Mouse (Mus musculus) CH12.LX (cell line): Measurements from ENCODE around the gene Cpt1b. TPM values are rescaled to one million over a fixed set of nuclear protein-coding genes. Genes with fewer than 3 reads are reported as not detected.

Experiments
- DNase-seq: peaks from one replicate; pipeline ENCODE4 v3.0.0-alpha.2; 2013; ENCODE audit errors: extremely low read depth
- H3K27ac ChIP-seq: 2 replicates; pipeline ENCODE4 v1.5.1; 2012; ENCODE audit warnings: low read depth, mild to moderate bottlenecking, control low read depth, moderate library complexity; ENCODE audit not compliant: insufficient read depth
- H3K27me3 ChIP-seq: replicated peaks from 2 replicates; pipeline ENCODE3; 2012; ENCODE audit warnings: inconsistent platforms
- H3K36me3 ChIP-seq, 2 experiments: replicated peaks in 1 of 2; 2 replicates each; pipeline versions ENCODE3 to v1.6.1; 2012; ENCODE audit warnings: inconsistent platforms in 1 of 2, low read length in 1 of 2, mild to moderate bottlenecking in 1 of 2, mixed read lengths in 1 of 2, moderate library complexity in 1 of 2; ENCODE audit not compliant: control insufficient read depth in 1 of 2, insufficient read depth in 1 of 2
- H3K4me1 ChIP-seq, 2 experiments: 2 replicates each; pipeline ENCODE4 v1.6.1; 2012; ENCODE audit warnings: inconsistent platforms in 1 of 2, moderate library complexity in 1 of 2; ENCODE audit not compliant: insufficient read depth in 2 of 2, control insufficient read depth in 1 of 2
- H3K4me2 ChIP-seq: 2 replicates; pipeline ENCODE4 v1.6.1; 2012; ENCODE audit warnings: low read depth, mild to moderate bottlenecking, control low read depth; ENCODE audit not compliant: poor library complexity, insufficient read depth, severe bottlenecking
- H3K4me3 ChIP-seq, 3 experiments: fragments of 150-350 bp in 1 of 3; sonication (generic) in 1 of 3; replicated peaks in 1 of 3; 2 replicates each; pipeline versions ENCODE3 to v1.5.1; 2011 to 2012; ENCODE audit warnings: low read depth in 2 of 3, low read length in 2 of 3, mild to moderate bottlenecking in 2 of 3, moderate library complexity in 2 of 3, control low read depth in 1 of 3, improper control_type of control experiment in 1 of 3, inconsistent platforms in 1 of 3, mixed read lengths in 1 of 3; ENCODE audit not compliant: poor library complexity in 1 of 3
- H3K79me2 ChIP-seq: replicated peaks from 2 replicates; pipeline ENCODE4 v1.6.1; 2012; ENCODE audit warnings: mild to moderate bottlenecking, moderate library complexity; ENCODE audit not compliant: control insufficient read depth, poor library complexity, insufficient read depth, severe bottlenecking; ENCODE audit errors: extremely low read depth
- H3K9ac ChIP-seq: 2 replicates; pipeline ENCODE4 v1.6.1; 2012; ENCODE audit warnings: low read depth, mild to moderate bottlenecking, control low read depth, moderate library complexity; ENCODE audit not compliant: insufficient read depth
- H3K9me3 ChIP-seq: replicated peaks from 2 replicates; pipeline ENCODE3; 2012; ENCODE audit warnings: low read length, inconsistent platforms, mixed read lengths
- BHLHE40 ChIP-seq: IDR thresholded peaks from 2 replicates; pipeline ENCODE4 v1.6.1; 2011; ENCODE audit warnings: mild to moderate bottlenecking, low read depth, low read length, improper control_type of control experiment
- CHD1 ChIP-seq: IDR thresholded peaks from 2 replicates; pipeline ENCODE4 v1.6.1; 2012; ENCODE audit warnings: low read depth, low read length, improper control_type of control experiment, inconsistent platforms
- CHD2 ChIP-seq: IDR thresholded peaks from 2 replicates; pipeline ENCODE4 v1.6.1; 2011; ENCODE audit warnings: low read length, improper control_type of control experiment
- CTCF ChIP-seq, 2 experiments: IDR thresholded peaks in 1 of 2; conservative IDR thresholded peaks in 1 of 2; 2 replicates each; pipeline ENCODE4 v1.5.1; 2011 to 2012; ENCODE audit warnings: low read depth in 2 of 2, low read length in 2 of 2, improper control_type of control experiment in 1 of 2, inconsistent platforms in 1 of 2, mild to moderate bottlenecking in 1 of 2, moderate library complexity in 1 of 2
- E2F4 ChIP-seq: IDR thresholded peaks from 2 replicates; pipeline ENCODE4 v1.6.1; 2011; ENCODE audit warnings: low read depth, low read length, improper control_type of control experiment; ENCODE audit not compliant: insufficient replicate concordance
- ELF1 ChIP-seq: IDR thresholded peaks from 2 replicates; pipeline ENCODE4 v1.6.1; 2014; ENCODE audit warnings: low read depth, mild to moderate bottlenecking, inconsistent platforms, low read length, improper control_type of control experiment
- EP300 ChIP-seq: IDR thresholded peaks from 2 replicates; pipeline ENCODE4 v1.6.1; 2011; ENCODE audit warnings: low read length, improper control_type of control experiment
- GABPA ChIP-seq: IDR thresholded peaks from 2 replicates; pipeline ENCODE4 v1.6.1; 2012; ENCODE audit warnings: low read depth, low read length, improper control_type of control experiment, inconsistent platforms; ENCODE audit not compliant: insufficient replicate concordance
- JUN ChIP-seq: IDR thresholded peaks from 2 replicates; pipeline ENCODE4 v1.6.1; 2011; ENCODE audit warnings: low read depth, mild to moderate bottlenecking, low read length, improper control_type of control experiment, moderate library complexity; ENCODE audit not compliant: insufficient read depth
- JUND ChIP-seq: conservative IDR thresholded peaks from 2 replicates; pipeline ENCODE4 v1.6.1; 2011; ENCODE audit warnings: low read depth, low read length, improper control_type of control experiment
- KAT2A ChIP-seq: IDR thresholded peaks from 2 replicates; pipeline ENCODE4 v1.6.1; 2012; ENCODE audit warnings: low read length, improper control_type of control experiment, inconsistent platforms; ENCODE audit not compliant: insufficient replicate concordance
- MAX ChIP-seq: IDR thresholded peaks from 2 replicates; pipeline ENCODE4 v1.6.1; 2011; ENCODE audit warnings: low read length, improper control_type of control experiment
- MAZ ChIP-seq: IDR thresholded peaks from 2 replicates; pipeline ENCODE4 v1.6.1; 2012; ENCODE audit warnings: low read depth, mild to moderate bottlenecking, inconsistent platforms, low read length, improper control_type of control experiment, moderate library complexity
- MEF2A ChIP-seq: IDR thresholded peaks from 2 replicates; pipeline ENCODE4 v1.6.1; 2014; ENCODE audit warnings: low read depth, mild to moderate bottlenecking, inconsistent platforms, low read length, improper control_type of control experiment, borderline replicate concordance
- MXI1 ChIP-seq: IDR thresholded peaks from 2 replicates; pipeline ENCODE4 v1.6.1; 2011; ENCODE audit warnings: mild to moderate bottlenecking, low read depth, low read length, improper control_type of control experiment
- MYC ChIP-seq: IDR thresholded peaks from 2 replicates; pipeline ENCODE4 v1.6.1; 2011; ENCODE audit warnings: low read depth, mild to moderate bottlenecking, improper control_type of control experiment, low read length
- NRF1 ChIP-seq: IDR thresholded peaks from 2 replicates; pipeline ENCODE4 v1.6.1; 2014; ENCODE audit warnings: low read depth, mild to moderate bottlenecking, inconsistent platforms, low read length, improper control_type of control experiment, moderate library complexity
- PAX5 ChIP-seq: IDR thresholded peaks from 2 replicates; pipeline ENCODE4 v1.6.1; 2012; ENCODE audit warnings: low read length, inconsistent platforms, mixed read lengths
- POLR2AphosphoS2 ChIP-seq: IDR thresholded peaks from 2 replicates; pipeline ENCODE4 v1.6.1; 2011; ENCODE audit warnings: low read depth, low read length, improper control_type of control experiment
- RCOR1 ChIP-seq: conservative IDR thresholded peaks from 2 replicates; pipeline ENCODE4 v1.6.1; 2012; ENCODE audit warnings: low read depth, mild to moderate bottlenecking, inconsistent platforms, low read length, improper control_type of control experiment
- SIN3A ChIP-seq: IDR thresholded peaks from 2 replicates; pipeline ENCODE4 v1.6.1; 2012; ENCODE audit warnings: low read length, improper control_type of control experiment, inconsistent platforms
- TBP ChIP-seq: conservative IDR thresholded peaks from 2 replicates; pipeline ENCODE4 v1.6.1; 2011; ENCODE audit warnings: low read depth, low read length, improper control_type of control experiment
- USF1 ChIP-seq: IDR thresholded peaks from 2 replicates; pipeline ENCODE4 v1.6.1; 2014; ENCODE audit warnings: low read depth, mild to moderate bottlenecking, inconsistent platforms, low read length, improper control_type of control experiment
- ZKSCAN1 ChIP-seq: IDR thresholded peaks from 2 replicates; pipeline ENCODE4 v1.6.1; 2012; ENCODE audit warnings: low read depth, inconsistent platforms, low read length, improper control_type of control experiment, borderline replicate concordance
- ZMIZ1 ChIP-seq: IDR thresholded peaks from 2 replicates; pipeline ENCODE4 v1.6.1; 2012; ENCODE audit warnings: low read depth, mild to moderate bottlenecking, inconsistent platforms, low read length, improper control_type of control experiment
- ZNF384 ChIP-seq: IDR thresholded peaks from 2 replicates; pipeline ENCODE4 v1.6.1; 2012; ENCODE audit warnings: low read depth, low read length, improper control_type of control experiment, inconsistent platforms
- dilution Hi-C: fragments of 300-500 bp; cut with MboI; formaldehyde crosslinking; loops from 2 replicates; pipeline ENCODE4 v1.14.3; 2020; ENCODE audit warnings: low sequenced_read_pairs; ENCODE audit not compliant: extremely low pct_unique_long_range_greater_than_20kb, extremely low pct_ligation_motif_present
- in situ Hi-C: fragments of 300-500 bp; cut with MboI; formaldehyde crosslinking; loops from 3 replicates; pipeline ENCODE4 v1.14.3; 2019; ENCODE audit warnings: low sequenced_read_pairs, low pct_ligation_motif_present, low pct_unique_long_range_greater_than_20kb, mixed read lengths
- polyA plus RNA-seq: library from polyadenylated mRNA; unstranded; fragments of >175 nt; gene quantifications from 2 replicates; pipeline ENCODE4 v1.2.1, GENCODE M21; 2012; ENCODE audit warnings: low read depth; ENCODE audit not compliant: insufficient read length
- total RNA-seq, 2 experiments: library from RNA; depleted of rRNA; stranded (reverse); fragments of 300-350 nt in 1 of 2; fragments of >200 nt in 1 of 2; gene quantifications; 2 replicates each; pipeline ENCODE4 v1.2.3; 2012 to 2014

Gene Cpt1b
- total and polyA plus RNA-seq, 3 experiments, result 1.5 to 2.1 (median 2.1) TPM

GRCm38 (mm10) chr15:89390081-89390480 is 35.6 kb downstream of the Cpt1b start:
- Histone ChIP-seq H3K36me3 (no peaks in the 10 kb centered on the region), H3K79me2 (no peaks in the 10 kb centered on the region), H3K4me3 (no peak overlapping the region), H3K27ac (no peak overlapping the region), H3K4me2 (no peak overlapping the region), H3K9me3 (no peaks in the 10 kb centered on the region), H3K27me3 (peaks cover 40% of the 10 kb centered on the region), H3K4me1 (no peaks in the 10 kb centered on the region), H3K9ac (no peak overlapping the region)
- in situ Hi-C loops, result no loop called here
- DNase-seq, result no peak
- TF ChIP-seq MEF2A, result no peak
- TF ChIP-seq TBP, result no peak
- TF ChIP-seq EP300, result no peak
- TF ChIP-seq CHD2, result no peak
- TF ChIP-seq NRF1, result no peak
- TF ChIP-seq CHD1, result no peak
- no peak for TF ChIP-seq MYC
- no peak for TF ChIP-seq MAX
- no peak for TF ChIP-seq SIN3A
- TF ChIP-seq PAX5, result no peak
- TF ChIP-seq ELF1, result no peak
- no peak for TF ChIP-seq MAZ
- dilution Hi-C loops, result no loop called here

- no peak for DNase-seq
- Histone ChIP-seq H3K9ac (no peak overlapping the region), H3K27ac (no peak overlapping the region), H3K9me3 (no peaks in the 10 kb centered on the region), H3K4me2 (no peak overlapping the region), H3K36me3 (no peaks in the 10 kb centered on the region), H3K27me3 (peaks cover 58% of the 10 kb centered on the region), H3K4me1 (no peaks in the 10 kb centered on the region), H3K79me2 (no peaks in the 10 kb centered on the region), H3K4me3 (no peak overlapping the region)
- no peak for TF ChIP-seq EP300
- TF ChIP-seq CHD1, result no peak
- TF ChIP-seq CTCF (conservative IDR thresholded peaks at IDR 0.05 in 1 of 2, IDR thresholded peaks at IDR 0.05 in 1 of 2; ENCODE audit: low read depth in 2 of 2, low read length in 2 of 2), result no peak
- no peak for TF ChIP-seq ZNF384
- no peak for TF ChIP-seq MYC
- no peak for TF ChIP-seq KAT2A
- no peak for TF ChIP-seq ZMIZ1
- no peak for TF ChIP-seq JUND
- TF ChIP-seq E2F4, result no peak
- TF ChIP-seq BHLHE40, result no peak
- TF ChIP-seq RCOR1, result no peak
- TF ChIP-seq PAX5, result no peak
- TF ChIP-seq POLR2AphosphoS2, result no peak
- no peak for TF ChIP-seq GABPA
- TF ChIP-seq ZKSCAN1, result no peak
- no peak for TF ChIP-seq USF1
- no peak for TF ChIP-seq JUN
- TF ChIP-seq MXI1, result no peak
- TF ChIP-seq SIN3A, result no peak
- dilution Hi-C loops, result no loop called here
- in situ Hi-C loops, result no loop called here
Measured at GRCm38 (mm10) chr15:89387127-89387526, 38.5 kb downstream of the Cpt1b start.
